Mouse (Mus musculus) layer of hippocampus, adult 9-10 months (tissue): ENCODE data around the gene Nudt6.

Experiments used
- DNase-seq: peaks from one replicate; pipeline ENCODE4 v3.0.0; 2022; ENCODE audit warnings: low spot score

The Nudt6 gene

DNA sequence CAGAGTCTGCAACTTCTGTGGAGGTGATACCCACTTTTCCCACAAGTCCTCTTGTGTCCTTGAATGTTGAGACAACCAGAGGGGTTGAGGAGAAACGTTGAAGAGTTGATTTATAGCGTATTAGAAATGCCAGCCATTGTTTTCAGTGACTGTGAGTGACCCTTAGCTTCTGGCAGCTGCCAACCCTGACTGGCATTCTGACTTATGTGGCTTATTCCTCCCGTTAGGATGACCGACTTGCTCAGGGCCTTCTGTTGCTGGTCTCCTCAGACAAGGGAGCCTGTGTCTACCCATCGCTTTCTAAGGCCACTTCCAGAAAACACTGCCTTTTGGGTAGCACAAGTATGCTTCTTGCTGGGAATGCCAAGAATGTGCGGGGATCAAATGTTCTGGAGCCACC lies 38.6 kb downstream of the Nudt6 start:
- no peak for DNase-seq

GRCm38 (mm10) chr3:37379930-37380881 lies 39.8 kb downstream of the Nudt6 start:
- DNase-seq = no peak

- no peak for DNase-seq
Measured at GRCm38 (mm10) chr3:37379201-37379600, 40.8 kb downstream of the Nudt6 start.

DNA sequence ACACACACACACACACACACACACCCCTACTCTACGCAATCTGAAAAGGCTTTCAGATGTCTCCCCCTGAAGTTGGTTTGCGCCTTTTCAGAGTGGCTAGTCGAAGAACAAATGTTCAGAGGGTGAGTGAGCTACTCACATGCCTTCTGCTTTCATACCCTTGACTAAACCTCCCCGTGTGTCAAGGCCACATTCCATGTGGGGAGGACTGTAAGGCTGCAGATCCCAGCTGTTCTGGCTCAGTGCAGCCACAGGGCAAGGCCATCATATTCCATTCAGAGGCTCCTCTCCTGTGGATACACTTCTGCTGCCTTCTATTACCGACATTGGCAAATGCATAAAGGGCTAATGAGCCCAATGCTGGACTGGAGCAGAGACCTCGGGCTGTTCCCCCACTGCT lies 41.6 kb downstream of the Nudt6 start:
- DNase-seq = no peak

DNA sequence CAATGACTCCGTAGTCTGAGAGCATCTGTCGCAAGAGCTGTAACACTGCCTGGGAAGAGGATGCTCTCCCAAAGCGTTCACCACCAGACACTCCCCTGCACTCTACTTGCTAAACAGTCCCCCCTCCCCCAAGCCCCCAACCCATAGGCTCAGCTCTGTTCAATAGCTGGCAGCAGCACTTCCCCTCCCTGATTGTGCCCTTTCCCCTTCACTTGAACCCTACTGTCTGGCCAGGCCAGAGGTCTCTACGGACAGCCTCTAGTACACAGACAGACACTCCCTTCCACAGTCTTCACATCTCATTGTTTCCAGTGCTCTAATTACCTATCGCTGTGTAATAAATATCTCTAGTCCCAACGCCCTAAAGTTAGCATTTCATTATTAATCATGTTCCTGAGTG lies 42.1 kb downstream of the Nudt6 start:
- DNase-seq = no peak

GRCm38 (mm10) chr3:37373712-37374111 lies 46.3 kb downstream of the Nudt6 start:
- DNase-seq = no peak

DNA sequence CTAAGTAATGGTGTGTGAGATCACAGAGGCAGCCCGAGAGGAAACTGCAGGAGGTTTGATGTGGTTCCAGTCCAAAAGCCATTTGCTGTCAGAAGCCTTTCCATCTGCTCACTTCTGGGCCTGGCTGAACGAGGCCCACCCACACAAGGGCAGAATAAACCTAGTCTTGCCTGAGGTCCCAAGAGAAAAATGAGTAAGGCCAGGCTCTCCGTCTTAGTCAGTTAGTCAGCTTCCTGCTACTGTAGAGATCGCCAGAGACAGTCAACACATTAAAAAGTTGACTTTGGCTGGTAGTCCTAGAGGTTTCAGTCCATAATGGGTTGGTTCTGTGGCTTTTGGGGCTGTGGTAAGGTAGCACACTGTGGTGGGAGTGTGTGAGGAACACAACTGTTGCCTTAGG lies 49.6 kb downstream of the Nudt6 start:
- DNase-seq = no peak

- no peak for DNase-seq
Measured at GRCm38 (mm10) chr3:37366381-37367053, 53.5 kb downstream of the Nudt6 start.

GRCm38 (mm10) chr3:37365976-37366375 lies 54.0 kb downstream of the Nudt6 start:
- no peak for DNase-seq

GRCm38 (mm10) chr3:37365144-37365543 lies 54.9 kb downstream of the Nudt6 start:
- no peak for DNase-seq

DNA sequence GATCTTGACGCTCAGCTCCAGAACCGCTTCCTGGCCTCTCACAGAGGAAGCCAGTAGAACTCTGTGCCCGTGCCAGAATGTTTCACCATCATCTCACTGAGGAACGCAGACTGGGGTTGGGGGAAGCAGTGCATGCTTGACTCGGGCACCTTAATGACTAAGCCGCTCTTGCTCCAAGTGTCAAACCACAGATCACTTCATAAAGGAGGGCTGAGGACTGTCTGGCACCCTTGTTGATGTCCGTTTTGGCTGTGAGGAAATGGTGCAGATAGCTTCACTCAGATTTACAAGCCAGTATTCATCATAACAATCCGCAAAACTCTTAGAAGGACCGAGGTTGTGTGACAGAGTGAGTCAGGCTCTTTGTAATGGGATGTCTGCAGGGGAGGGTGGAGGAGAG lies 59.3 kb downstream of the Nudt6 start:
- DNase-seq = no peak
